Mouse (Mus musculus): ENCODE results near the gene Dmgdh. TPM values are rescaled to one million over a fixed set of nuclear protein-coding genes. Genes with fewer than 3 reads are reported as not detected.

The Dmgdh gene
- polyA plus RNA-seq, 1 experiment: 0.04 TPM

GRCm38 (mm10) chr13:93676864-93677263, 2.6 kb downstream of the Dmgdh start:
- H3K27ac ChIP-seq (ENCODE audit: insufficient read depth, low read depth, low read length): no peak overlapping the region
- peaks cover 9% of the 10 kb centered on the region; the same call in 1 of the 2 replicates for H3K27me3 ChIP-seq (ENCODE audit: control insufficient read depth, insufficient read depth, low read length)
- no peaks in the 10 kb centered on the region for H3K4me1 ChIP-seq (ENCODE audit: control insufficient read depth, insufficient read depth, insufficient read length, low read length)
- no peaks in the 10 kb centered on the region for H3K36me3 ChIP-seq (ENCODE audit: control insufficient read depth, insufficient read depth, low read length)
- WGBS: 67% methylated on average over 9 of the region's 9 CpGs
- no peak overlapping the region for H3K4me3 ChIP-seq (ENCODE audit: low read depth, low read length)
- TF ChIP-seq POLR2A (IDR thresholded peaks at IDR 0.05; ENCODE audit: low read depth, low read length): no peak
- no peak for TF ChIP-seq CTCF (IDR thresholded peaks at IDR 0.05; ENCODE audit: extremely low read depth, insufficient read length, insufficient replicate concordance, low read depth, low read length)

GRCm38 (mm10) chr13:93683336-93683735, 9.1 kb downstream of the Dmgdh start:
- Histone ChIP-seq H3K36me3 (ENCODE audit: control insufficient read depth, insufficient read depth, low read length) (no peaks in the 10 kb centered on the region), H3K4me1 (ENCODE audit: control insufficient read depth, insufficient read depth, insufficient read length, low read length) (no peaks in the 10 kb centered on the region), H3K4me3 (ENCODE audit: low read depth, low read length) (no peak overlapping the region), H3K27me3 (ENCODE audit: control insufficient read depth, insufficient read depth, low read length) (no peaks in the 10 kb centered on the region; the same call in 1 of the 2 replicates), H3K27ac (ENCODE audit: insufficient read depth, low read depth, low read length) (no peak overlapping the region)
- TF ChIP-seq CTCF (IDR thresholded peaks at IDR 0.05; ENCODE audit: extremely low read depth, insufficient read length, insufficient replicate concordance, low read depth, low read length) (no peak), POLR2A (IDR thresholded peaks at IDR 0.05; ENCODE audit: low read depth, low read length) (no peak)

GRCm38 (mm10) chr13:93685226-93685625, 11.0 kb downstream of the Dmgdh start:
- Histone ChIP-seq H3K27me3 (ENCODE audit: control insufficient read depth, insufficient read depth, low read length) (no peaks in the 10 kb centered on the region; the same call in 1 of the 2 replicates), H3K36me3 (ENCODE audit: control insufficient read depth, insufficient read depth, low read length) (no peaks in the 10 kb centered on the region), H3K4me3 (ENCODE audit: low read depth, low read length) (no peak overlapping the region), H3K4me1 (ENCODE audit: control insufficient read depth, insufficient read depth, insufficient read length, low read length) (no peaks in the 10 kb centered on the region), H3K27ac (ENCODE audit: insufficient read depth, low read depth, low read length) (no peak overlapping the region)
- TF ChIP-seq CTCF (IDR thresholded peaks at IDR 0.05; ENCODE audit: extremely low read depth, insufficient read length, insufficient replicate concordance, low read depth, low read length) (no peak), POLR2A (IDR thresholded peaks at IDR 0.05; ENCODE audit: low read depth, low read length) (no peak)
- WGBS: 95% methylated on average over 4 of the region's 4 CpGs

- TF ChIP-seq POLR2A (IDR thresholded peaks at IDR 0.05; ENCODE audit: low read depth, low read length) (no peak), CTCF (IDR thresholded peaks at IDR 0.05; ENCODE audit: extremely low read depth, insufficient read length, insufficient replicate concordance, low read depth, low read length) (no peak)
- WGBS: 40% methylated on average over 5 of the region's 5 CpGs
- no peaks in the 10 kb centered on the region; the same call in 1 of the 2 replicates for H3K27me3 ChIP-seq (ENCODE audit: control insufficient read depth, insufficient read depth, low read length)
- no peak overlapping the region for H3K4me3 ChIP-seq (ENCODE audit: low read depth, low read length)
- no peaks in the 10 kb centered on the region for H3K36me3 ChIP-seq (ENCODE audit: control insufficient read depth, insufficient read depth, low read length)
- H3K27ac ChIP-seq (ENCODE audit: insufficient read depth, low read depth, low read length): no peak overlapping the region
- H3K4me1 ChIP-seq (ENCODE audit: control insufficient read depth, insufficient read depth, insufficient read length, low read length): no peaks in the 10 kb centered on the region
Observed at GRCm38 (mm10) chr13:93687321-93687720, 13.1 kb downstream of the Dmgdh start.

GRCm38 (mm10) chr13:93689566-93689965, 15.3 kb downstream of the Dmgdh start:
- Histone ChIP-seq H3K36me3 (ENCODE audit: control insufficient read depth, insufficient read depth, low read length) (no peaks in the 10 kb centered on the region), H3K4me1 (ENCODE audit: control insufficient read depth, insufficient read depth, insufficient read length, low read length) (no peaks in the 10 kb centered on the region), H3K27me3 (ENCODE audit: control insufficient read depth, insufficient read depth, low read length) (no peaks in the 10 kb centered on the region; the same call in 1 of the 2 replicates), H3K27ac (ENCODE audit: insufficient read depth, low read depth, low read length) (no peak overlapping the region), H3K4me3 (ENCODE audit: low read depth, low read length) (no peak overlapping the region)
- WGBS: 98% methylated on average over 3 of the region's 3 CpGs
- TF ChIP-seq POLR2A (IDR thresholded peaks at IDR 0.05; ENCODE audit: low read depth, low read length): no peak
- TF ChIP-seq CTCF (IDR thresholded peaks at IDR 0.05; ENCODE audit: extremely low read depth, insufficient read length, insufficient replicate concordance, low read depth, low read length): no peak

- 85% methylated on average over 1 of the region's 1 CpGs for WGBS
- H3K27ac ChIP-seq (ENCODE audit: insufficient read depth, low read depth, low read length): no peak overlapping the region
- no peak overlapping the region for H3K4me3 ChIP-seq (ENCODE audit: low read depth, low read length)
- TF ChIP-seq CTCF (IDR thresholded peaks at IDR 0.05; ENCODE audit: extremely low read depth, insufficient read length, insufficient replicate concordance, low read depth, low read length) (no peak), POLR2A (IDR thresholded peaks at IDR 0.05; ENCODE audit: low read depth, low read length) (no peak)
- no peaks in the 10 kb centered on the region for H3K36me3 ChIP-seq (ENCODE audit: control insufficient read depth, insufficient read depth, low read length)
- H3K4me1 ChIP-seq (ENCODE audit: control insufficient read depth, insufficient read depth, insufficient read length, low read length): no peaks in the 10 kb centered on the region
- H3K27me3 ChIP-seq (ENCODE audit: control insufficient read depth, insufficient read depth, low read length): no peaks in the 10 kb centered on the region; the same call in 1 of the 2 replicates
Observed at GRCm38 (mm10) chr13:93690821-93691220, 16.6 kb downstream of the Dmgdh start.

GRCm38 (mm10) chr13:93698866-93699265, 24.6 kb downstream of the Dmgdh start:
- no peak overlapping the region for H3K4me3 ChIP-seq (ENCODE audit: low read depth, low read length)
- TF ChIP-seq POLR2A (IDR thresholded peaks at IDR 0.05; ENCODE audit: low read depth, low read length) (no peak), CTCF (IDR thresholded peaks at IDR 0.05; ENCODE audit: extremely low read depth, insufficient read length, insufficient replicate concordance, low read depth, low read length) (no peak)
- no peaks in the 10 kb centered on the region for H3K4me1 ChIP-seq (ENCODE audit: control insufficient read depth, insufficient read depth, insufficient read length, low read length)
- WGBS: 49% methylated on average over 6 of the region's 6 CpGs
- no peaks in the 10 kb centered on the region for H3K27me3 ChIP-seq (ENCODE audit: control insufficient read depth, insufficient read depth, low read length)
- no peaks in the 10 kb centered on the region for H3K36me3 ChIP-seq (ENCODE audit: control insufficient read depth, insufficient read depth, low read length)
- H3K27ac ChIP-seq (ENCODE audit: insufficient read depth, low read depth, low read length): no peak overlapping the region

Data from small intestine, adult 2 months (tissue).